Mouse (Mus musculus) CD4-positive, CD25-positive, alpha-beta regulatory T cell, adult 4 months (primary cell): Measurements from ENCODE around the gene Sema4c. TPM values are rescaled to one million over a fixed set of nuclear protein-coding genes. Genes with fewer than 3 reads are reported as not detected.

ENCODE experiments used
- ATAC-seq: one replicate; pipeline ENCODE4 v1.8.0; 2017
- polyA plus RNA-seq, 2 experiments: library from polyadenylated mRNA; unstranded; fragments of 100-300 nt; shearing (Covaris generic); gene quantifications; one replicate each; pipeline ENCODE4 v1.2.1; 2017

The Sema4c gene
- polyA plus RNA-seq, 2 experiments from 2014 or later = 0.22 TPM; not detected in 1

DNA sequence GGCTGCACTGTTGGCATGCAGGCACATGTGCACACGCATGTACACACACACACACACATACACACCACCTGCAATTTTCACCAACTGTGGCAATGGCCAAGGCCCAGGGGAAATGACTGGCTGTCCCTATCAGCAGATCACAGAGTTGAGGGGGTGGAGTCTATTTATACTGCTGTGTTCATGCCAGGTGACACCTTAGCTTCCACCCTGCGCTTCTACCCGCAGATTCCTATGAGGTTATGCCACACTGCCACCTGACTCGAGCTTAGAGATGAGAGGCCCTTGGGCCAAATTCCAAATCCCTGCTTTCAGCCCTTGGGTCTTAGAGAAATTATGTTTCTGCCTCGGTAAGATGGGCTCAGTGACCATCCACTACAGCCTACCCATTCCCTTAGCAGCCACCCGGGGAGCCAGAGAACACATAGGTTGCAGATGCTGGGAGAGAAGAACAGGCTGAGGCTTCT is 23.5 kb downstream of the Sema4c start:
- peak; percentile 39 for ATAC-seq

DNA sequence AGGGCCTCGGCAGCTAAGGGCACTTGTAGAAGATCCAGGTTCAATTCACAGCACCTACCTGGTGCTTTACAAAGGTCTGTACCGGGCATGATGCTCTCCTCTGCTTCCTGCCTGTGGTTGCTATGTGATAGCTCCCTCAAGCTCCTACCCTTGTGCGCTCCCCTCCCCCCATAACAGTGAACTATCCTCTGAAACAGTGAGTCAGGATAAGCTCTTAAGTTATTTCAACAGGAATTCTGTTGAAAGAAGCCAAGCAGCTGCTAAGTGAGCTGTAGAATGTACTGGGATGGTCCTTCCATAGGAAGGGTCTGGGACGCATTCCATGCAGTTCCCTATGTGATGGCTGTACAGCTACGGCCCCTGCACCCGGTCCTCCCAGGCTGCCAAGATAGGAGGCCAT is 24.6 kb downstream of the Sema4c start:
- ATAC-seq = no peak

DNA sequence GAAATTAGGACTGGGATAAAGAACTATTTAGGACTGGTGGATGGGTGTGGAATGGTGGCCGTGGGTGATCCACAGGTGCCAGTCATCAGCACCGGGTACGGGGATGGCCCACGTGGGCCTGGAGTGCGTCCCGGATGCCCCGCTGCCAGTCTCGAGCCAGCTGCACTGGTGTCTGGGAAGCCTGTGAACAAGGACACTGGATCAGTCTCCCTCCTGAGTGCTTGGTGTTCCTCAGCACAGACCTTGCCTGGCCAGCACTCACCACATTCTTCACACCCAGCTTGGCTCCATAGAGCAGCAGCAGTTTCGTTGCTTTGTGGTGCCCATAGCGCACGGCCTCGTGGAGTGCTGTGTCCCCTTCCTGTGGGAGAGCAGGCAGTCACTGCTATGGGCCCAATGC is 26.7 kb downstream of the Sema4c start:
- ATAC-seq = no peak

DNA sequence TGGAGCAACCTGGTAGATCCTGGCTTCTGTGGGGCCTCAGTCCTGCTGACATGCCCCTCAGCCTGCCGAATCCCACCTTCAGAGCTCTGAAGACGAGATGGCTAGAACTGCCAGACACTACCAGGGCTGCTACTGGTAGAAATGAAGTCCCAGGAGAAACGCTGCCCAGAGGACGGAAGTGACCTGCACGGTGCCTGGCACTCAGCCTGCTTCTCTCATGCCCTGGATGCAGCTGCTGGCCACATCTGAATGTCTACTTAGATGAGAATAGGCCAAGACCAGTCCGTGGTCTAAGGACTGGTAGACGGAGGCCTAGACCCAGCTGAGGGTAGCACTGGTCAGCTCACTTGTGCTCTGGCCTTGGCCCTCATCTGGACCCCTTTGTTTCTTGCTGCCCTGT is 27.2 kb downstream of the Sema4c start:
- no peak for ATAC-seq

DNA sequence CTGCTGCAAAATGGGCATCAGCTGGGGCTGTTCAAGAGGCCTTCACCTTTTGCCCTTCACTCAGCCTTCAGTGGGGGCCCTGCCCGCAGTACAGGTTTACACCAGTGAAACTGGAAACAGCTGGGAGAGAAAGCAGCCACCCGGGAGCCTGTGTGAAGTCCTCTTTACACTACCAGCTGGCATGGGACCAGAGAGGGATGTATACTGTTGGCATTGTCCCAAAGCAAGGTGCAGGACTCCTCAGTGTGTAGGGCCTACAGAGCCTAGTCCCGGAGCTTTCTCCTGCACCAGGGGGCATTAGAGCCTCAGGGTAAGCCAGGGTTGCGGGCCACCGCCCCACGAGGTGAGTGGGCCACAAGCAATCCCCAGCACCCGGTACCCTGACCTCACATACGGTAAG is 27.7 kb downstream of the Sema4c start:
- no peak for ATAC-seq

DNA sequence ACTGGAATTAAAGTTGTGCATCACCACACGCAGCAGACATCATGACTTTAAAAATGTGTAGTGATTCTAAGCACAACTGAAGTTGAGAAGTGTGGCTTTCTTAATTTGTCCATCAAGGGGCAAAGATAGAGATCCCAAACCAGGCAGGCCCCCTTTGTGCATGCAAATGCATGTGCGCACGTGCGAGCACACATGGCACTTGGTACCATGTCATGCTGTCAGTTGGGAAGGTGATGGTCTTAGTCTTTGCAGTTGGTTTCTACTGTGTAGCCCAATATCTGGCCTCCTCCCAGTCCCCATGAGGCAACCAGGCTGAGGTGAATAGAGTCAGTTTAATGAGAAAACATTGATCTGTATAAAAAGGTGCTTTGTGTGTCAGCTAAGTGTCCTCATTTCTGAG is 28.3 kb downstream of the Sema4c start:
- no peak for ATAC-seq

DNA sequence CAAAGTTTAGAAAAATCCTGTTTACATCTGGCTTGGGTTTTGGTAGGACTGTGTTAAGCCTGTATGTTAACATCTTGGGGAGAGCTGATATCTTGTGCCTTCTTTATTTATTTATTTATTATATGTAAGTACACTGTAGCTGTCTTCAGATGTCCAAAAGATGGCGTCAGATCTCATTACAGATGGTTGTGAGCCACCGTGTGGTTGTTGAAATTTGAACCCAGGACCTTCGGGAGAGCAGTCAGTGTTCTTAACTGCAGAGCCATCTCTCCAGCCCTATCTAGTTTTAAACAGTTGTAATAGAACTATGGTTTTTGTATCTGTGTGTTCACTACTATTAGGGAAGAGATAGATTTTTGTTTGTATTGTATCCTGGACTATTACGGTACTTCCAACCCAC is 28.9 kb downstream of the Sema4c start:
- no peak for ATAC-seq

DNA sequence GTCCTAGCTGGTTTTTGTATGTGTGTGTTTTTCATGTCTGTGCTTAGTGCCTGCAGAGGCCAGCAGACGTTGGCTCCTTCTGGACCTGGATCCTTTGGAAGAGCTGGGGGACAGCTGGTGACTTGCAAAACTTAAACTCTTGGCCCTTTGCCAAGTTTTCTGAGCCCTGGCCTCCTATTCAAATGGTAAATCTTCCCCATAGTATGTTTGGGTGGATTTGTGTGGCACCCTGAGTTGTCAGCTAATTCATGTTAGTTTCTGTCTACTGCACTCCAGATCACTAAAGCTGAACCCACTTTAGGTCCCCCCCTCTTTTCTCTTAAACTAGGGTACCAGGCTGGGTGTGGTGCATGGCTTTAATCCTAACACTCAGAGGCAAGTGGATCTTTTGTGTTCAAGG is 29.8 kb downstream of the Sema4c start:
- no peak for ATAC-seq

DNA sequence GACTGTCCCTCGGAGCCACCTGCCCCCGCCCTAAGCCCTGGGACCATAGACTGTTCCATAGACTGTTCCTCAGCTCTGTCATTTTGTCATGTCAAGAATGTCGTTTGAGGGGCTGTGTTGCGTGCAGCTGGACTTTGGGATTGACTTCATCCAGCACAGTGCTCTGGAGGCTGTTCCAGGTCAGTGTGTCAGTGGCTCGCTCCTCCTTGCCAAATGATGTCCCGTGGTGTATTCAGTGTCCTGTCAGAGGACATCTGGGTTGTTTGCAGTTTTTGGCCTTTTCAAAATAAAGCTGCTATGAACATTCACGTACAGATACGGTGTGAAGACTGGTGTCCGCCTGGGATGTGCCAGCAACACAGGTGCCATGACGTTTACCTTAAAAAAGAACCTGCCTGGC is 31.2 kb downstream of the Sema4c start:
- ATAC-seq = no peak

DNA sequence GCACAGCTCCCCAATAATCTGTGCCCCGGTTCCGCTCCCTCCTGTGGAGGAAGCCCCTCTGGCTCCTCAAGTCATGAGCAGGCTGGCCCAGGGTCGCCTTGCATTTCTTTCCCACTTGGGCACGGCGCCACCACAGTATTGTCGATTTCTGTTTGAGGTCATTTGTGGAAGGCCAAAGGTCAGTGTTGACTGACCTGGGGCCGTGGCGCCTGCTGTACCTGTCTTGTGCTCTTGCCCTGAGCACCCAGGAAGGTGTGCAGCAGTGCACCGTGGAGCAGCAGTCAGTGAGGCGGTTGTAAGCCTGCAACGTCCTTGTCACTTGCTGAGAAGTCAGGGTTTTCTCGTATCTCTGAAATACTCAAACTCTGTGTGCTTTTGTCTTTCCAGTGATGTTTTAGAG is 32.4 kb downstream of the Sema4c start:
- no peak for ATAC-seq

DNA sequence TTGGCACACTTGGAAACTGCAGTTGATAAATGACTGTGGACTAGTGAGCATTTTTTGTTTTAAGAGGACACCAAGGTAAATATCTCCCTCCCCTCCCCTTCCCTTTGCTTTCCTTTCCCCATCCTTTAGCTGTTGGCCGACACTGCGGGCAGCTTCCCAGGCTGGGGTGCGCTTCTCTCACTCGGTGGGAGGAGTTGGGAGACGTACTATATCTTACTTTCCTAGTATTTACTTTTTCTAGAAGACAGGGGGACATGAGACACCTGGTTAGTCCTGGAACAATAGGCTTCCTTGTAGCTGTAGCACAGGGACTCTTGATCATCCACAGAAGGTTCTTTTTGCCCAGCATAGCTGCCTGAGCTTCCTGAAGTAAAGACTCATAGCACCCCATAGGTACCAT is 34.1 kb downstream of the Sema4c start:
- ATAC-seq = no peak

DNA sequence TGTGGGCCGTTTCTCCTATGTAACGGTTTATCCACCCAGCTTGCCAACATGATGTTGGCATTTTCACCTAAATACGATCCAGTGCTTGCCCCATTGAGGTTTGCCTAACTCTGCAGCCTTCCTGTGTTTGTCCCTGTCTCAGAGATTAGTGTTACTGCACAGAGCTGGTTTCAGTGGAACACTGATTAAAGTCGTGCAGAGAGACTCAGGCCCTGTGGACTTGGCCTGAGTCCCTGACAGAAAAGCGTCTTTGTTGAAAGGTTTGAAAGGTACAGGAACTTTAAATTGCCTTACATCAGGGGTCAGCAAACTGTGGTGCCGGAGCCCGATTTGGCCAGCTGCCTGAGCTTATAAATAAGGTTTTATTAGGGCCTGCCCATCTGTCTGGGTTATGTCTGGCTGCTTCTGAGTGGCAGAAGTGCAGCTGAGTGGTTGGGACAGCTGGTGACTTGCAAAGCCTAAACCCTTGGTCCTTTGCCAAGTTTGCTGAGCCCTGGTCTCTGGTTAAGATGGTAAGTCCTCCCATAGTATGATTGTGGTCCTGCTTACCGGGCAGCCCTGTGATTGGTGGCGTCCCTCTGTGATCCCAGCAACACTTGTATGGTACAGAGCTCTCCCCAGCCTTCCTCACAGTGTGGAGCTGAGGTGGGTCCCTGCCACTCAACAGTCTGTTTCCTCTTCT is 34.7 kb downstream of the Sema4c start:
- no peak for ATAC-seq

DNA sequence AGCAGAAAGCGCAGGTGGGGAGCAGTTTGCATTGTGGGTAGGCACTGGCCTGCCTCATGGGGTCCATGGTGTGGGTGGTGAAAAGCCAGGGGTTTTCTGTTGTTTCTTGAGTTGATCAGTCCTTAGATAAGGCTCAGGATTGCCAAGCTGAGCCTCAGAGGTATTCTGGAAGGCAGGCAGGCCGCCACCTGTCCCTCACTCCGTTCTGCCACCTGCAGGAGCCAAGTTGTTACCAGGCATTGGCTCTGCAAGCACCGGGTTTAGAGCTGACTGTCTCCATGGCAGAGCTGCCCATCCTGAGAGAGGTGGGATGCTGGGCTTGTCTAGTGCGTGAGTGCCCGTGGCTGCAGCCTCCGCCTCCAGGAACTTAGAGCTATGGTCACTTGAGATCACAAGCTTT is 35.9 kb downstream of the Sema4c start:
- no peak for ATAC-seq

DNA sequence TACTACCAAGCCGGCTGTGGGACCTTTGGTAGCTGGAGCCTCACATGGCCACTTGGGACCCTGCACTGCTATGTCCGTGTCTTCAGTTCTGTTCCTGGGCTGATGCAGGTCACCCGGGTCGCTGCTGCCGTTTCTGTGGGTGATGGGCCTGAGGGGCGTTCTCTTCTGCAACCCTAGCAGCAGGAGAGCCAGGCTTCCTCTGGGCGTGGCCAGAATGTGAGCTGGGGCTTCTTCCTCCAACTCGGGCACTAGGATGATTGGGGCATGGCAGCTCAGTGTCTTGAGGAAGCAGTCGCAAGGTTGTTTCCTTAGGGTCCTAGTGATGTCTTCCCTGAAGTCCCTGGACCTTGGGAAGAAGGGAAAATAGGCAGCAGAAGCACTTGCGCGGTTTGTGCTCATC is 38.5 kb downstream of the Sema4c start:
- ATAC-seq = no peak

DNA sequence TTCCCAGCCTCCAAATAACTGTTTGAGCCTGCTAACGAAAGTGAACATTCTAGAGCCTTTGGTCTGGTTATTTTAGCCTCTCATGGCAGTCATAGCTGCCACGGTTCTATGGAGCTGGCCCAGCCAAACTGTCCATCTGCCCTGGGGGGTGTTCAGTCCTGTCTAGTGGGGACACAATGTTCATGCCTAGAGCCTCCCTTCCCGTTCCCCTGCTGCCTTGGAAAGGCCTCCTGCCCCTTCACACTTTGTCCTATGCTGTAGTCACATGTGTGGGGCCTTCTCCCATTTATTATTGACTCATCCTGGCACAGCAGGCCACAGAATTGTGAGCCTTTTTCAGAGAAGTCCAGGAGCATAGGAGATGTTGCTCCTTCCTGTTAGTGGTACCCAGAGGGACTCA is 39.9 kb downstream of the Sema4c start:
- ATAC-seq = no peak

DNA sequence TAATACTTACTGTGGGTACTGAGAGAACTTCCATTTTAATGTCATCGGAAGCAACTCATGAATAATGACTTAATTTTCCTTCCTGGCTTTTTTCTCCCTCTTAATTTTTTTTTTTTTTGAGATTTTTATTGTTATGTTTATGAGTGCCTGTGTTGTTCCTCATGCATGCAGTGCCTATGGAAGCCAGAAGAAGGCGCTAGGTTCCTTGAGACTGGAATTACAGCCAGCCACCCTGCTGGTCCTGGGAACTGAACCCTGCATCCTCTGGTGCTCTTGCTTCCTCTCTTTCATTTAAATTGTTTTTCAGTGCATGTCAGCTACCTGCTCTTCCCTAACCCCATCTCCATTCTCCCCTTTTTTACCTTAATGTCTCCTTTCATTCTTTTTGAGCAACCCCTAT is 44.4 kb downstream of the Sema4c start:
- ATAC-seq = no peak

DNA sequence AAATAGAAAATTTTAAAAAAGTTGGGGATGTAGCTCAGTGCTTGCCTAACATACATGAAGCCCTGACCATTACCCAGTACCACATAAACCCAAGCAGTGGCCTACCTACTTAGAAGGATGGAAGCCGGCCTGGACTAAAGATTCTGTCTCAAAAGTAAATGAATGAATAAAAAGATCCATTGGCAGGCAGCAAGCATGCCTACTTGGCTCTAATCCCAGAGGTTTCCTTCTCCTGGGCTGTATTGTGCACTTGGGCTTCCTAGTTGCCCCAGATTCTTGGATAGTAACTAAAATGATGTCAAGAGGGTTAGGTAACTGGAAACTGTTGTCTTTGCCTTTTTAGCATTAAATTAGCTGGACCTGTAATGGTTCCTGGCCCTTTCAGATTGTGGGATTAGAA is 44.8 kb downstream of the Sema4c start:
- no peak for ATAC-seq

DNA sequence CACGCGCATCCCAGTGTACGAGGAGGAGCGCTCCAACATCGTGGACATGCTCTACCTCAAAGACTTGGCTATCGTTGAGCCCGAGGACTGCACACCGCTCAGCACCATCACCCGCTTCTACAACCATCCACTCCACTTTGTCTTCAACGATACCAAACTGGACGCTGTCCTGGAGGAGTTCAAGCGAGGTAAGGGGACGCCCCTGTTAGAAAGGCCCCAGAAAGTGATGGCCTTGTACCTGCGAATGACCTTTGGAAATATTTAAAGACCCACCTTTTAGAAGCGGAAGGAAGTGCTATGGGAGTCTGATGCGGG is 45.2 kb downstream of the Sema4c start:
- ATAC-seq = no peak

DNA sequence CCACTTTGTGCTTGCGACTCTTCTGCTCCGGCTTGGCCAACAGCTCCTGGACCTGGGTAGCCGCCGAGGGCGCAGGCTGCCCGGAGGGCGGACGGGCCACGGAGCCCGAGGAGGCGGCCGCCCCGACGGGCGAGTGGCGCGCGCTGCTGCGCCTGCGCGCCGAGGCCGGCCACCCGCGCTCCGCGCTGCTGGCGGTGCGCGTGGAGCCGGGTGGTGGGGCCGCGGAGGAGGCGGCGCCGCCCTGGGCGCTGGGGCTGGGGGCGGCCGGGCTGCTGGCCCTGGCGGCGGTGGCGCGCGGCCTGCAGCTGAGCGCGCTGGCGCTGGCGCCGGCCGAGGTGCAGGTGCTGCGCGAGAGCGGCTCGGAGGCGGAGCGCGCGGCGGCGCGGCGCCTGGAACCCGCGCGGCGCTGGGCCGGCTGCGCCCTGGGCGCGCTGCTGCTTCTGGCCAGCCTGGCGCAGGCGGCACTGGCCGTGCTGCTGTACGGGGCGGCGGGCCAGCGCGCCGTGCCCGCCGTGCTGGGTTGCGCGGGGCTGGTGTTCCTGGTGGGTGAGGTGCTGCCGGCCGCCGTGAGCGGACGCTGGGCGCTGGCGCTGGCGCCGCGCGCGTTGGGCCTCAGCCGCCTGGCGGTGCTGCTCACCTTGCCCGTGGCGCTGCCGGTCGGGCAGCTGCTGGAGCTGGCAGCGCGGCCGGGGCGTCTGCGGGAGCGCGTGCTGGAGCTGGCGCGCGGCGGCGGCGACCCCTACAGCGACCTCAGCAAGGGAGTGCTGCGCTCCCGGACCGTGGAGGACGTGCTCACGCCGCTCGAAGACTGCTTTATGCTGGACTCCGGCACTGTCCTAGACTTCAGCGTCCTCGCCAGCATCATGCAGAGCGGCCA is 45.8 kb downstream of the Sema4c start:
- peak; percentile 35 for ATAC-seq

DNA sequence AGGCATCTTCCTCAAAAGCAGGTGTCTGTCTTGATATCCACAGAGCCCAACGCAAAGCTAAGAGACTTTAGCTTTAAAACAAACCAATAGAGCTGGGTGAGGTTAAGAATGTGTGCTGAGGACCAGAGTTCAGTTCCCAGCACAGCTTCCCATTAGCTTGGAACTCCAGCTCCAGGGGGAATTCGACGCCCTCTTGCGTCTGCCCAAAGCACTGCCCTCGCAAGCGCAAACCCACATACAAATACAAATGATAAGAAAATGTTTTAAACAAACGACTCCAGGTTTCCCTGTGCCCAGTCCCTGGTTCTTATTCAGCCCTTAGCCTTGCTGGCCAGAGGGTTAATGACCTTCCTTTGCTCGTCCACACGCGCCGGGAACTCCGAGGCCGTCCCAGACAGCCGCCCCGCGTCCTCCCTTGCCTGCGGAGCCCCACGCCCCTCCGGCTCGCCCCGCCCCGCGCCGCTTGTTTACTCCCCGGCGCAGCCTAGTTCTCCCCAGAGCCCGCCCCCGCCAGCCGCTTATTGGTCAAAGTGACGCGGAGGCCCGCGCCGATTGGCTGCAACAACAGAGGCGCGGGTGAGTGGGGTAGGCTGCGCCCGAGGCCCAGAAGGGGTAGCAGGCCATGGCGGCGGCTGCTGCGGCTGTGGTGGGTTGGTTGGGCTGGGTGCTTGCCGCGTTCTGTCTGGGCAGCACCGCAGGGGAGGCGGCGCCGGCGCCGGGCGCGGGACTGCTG is 46.7 kb downstream of the Sema4c start, which contains the start of gene Cnnm3:
Gene Cnnm3, plus strand, starts transcription at position 579 of the 733 bp plus-strand sequence.
- peak; percentile 99 for ATAC-seq

DNA sequence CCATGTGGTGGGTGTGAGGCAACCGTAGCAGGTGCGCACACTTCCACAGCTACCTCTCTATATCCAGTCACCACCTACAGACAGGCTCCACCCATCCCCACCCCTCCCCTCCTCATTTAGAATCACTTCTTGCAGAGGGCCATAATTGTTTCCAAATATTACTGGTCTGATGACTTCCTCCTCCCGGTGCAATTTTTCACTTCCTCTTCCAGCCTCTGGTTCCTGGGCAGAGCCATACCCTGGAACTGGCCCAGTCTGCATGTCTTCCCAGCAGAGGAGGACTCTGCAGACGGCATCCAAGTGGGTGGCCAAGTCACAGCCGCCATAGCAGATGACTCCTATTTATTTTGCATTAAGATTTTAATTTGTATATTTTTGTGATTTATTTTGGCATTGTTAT is 49.9 kb downstream of the Sema4c start:
- ATAC-seq = no peak

DNA sequence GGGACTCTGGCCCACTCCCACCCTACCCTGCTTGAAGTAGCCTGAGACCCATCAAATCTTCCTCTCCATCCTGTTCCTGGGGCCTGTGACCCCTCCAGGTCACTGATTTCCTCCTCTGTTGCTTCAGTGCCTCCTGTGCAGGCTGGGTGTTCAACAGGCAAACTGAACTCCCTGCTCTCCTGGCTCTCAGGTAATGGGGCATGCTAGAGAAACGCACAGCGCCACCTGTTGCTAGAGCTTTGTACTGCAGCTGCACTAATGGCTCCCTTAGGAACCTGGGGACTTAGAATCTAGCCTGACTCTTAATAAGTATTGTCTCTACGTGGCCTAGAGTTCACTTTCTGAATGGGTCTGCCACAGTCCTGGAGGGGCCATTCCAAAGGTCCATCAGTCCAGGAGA is 56.9 kb downstream of the Sema4c start:
- ATAC-seq = peak; percentile 83
